Mouse (Mus musculus): Measurements from ENCODE around the gene Tln1.

- TF ChIP-seq CTCF (IDR thresholded peaks at IDR 0.05; ENCODE audit: low read depth, low read length) (no peak), POLR2A (IDR thresholded peaks at IDR 0.05; ENCODE audit: borderline replicate concordance, low read depth, low read length) (no peak)
Observed at GRCm38 (mm10) chr4:43560243-43560611, 2.3 kb downstream of the Tln1 start.

All from bone marrow macrophage, adult 2 months (primary cell).